Mouse (Mus musculus) liver, embryonic 14 days (tissue): Measurements from ENCODE around the gene Cpa3. TPM values are rescaled to one million over a fixed set of nuclear protein-coding genes. Genes with fewer than 3 reads are reported as not detected.

ENCODE experiments used
- polyA plus RNA-seq: library from polyadenylated mRNA; depleted of rRNA; stranded (reverse); fragments of >200 nt; gene quantifications from 2 replicates; pipeline ENCODE4 v1.2.3, GENCODE M21; 2012; rRNA removed

Cpa3 gene
- polyA plus RNA-seq = 2.4 and 2.5 TPM in 2 replicates

GRCm38 (mm10) chr3:20242050-20242449 lies at the start of gene Cpa3:
Cpa3 (minus strand) TSS chr3:20242181.

DNA sequence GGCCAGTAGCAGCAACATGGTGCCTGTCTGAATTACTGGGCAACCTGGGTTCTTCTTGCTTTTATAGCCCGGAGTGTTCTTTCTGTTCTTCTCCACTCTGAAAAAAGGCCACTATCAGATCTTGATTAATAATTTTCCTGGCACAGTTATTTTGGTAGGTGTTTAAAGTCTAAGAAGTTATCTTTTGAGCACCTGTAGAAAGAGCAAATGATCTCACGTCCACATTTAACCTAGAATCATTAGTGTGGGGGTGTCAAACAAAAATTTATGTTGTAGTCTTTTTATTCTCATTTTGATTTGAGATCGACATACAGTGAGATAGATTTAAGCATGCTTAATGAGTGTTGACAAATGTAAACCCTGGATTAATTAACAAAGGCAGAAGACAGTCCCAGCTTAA lies 33.7 kb upstream of the Cpa3 start, which contains the start of gene Cpb1:
TSS of gene Cpb1 (minus strand) at position 101 of the 400 bp plus-strand sequence.

Other genes starting within 250 kb of the Cpa3 start
- 5.5 and 7.2 TPM in 2 replicates for gene Hps3, start 206.9 kb downstream of the Cpa3 start, polyA plus RNA-seq
- 5.2 and 5.9 TPM in 2 replicates for gene Hltf, start 184.4 kb downstream of the Cpa3 start, polyA plus RNA-seq
- 11.0 and 13.0 TPM in 2 replicates for gene Gyg, start 86.9 kb downstream of the Cpa3 start, polyA plus RNA-seq
- gene Cpb1, start 33.6 kb upstream of the Cpa3 start, polyA plus RNA-seq = not detected in 2 replicates
- 0.02 TPM in 1 of 2 replicates, not detected in the other for gene Agtr1b, start 125.0 kb upstream of the Cpa3 start, polyA plus RNA-seq